Mouse (Mus musculus) MEL (cell line): Measurements from ENCODE around the gene Kpna3. TPM values are rescaled to one million over a fixed set of nuclear protein-coding genes. Genes with fewer than 3 reads are reported as not detected.

Source experiments
- DNase-seq: peaks from one replicate; pipeline ENCODE4 v3.0.0; 2011; ENCODE audit warnings: low read depth, low spot score
- H3K27ac ChIP-seq: 2 replicates; pipeline ENCODE4 v1.5.1; 2012; ENCODE audit warnings: low read depth, mild to moderate bottlenecking, control low read depth, low read length, moderate library complexity; ENCODE audit not compliant: control insufficient read depth
- H3K27me3 ChIP-seq, 2 experiments: fragments of 150-350 bp in 1 of 2; sonication (generic) in 1 of 2; 2 replicates each; pipeline ENCODE4 v1.6.1; 2012; ENCODE audit warnings: low read length in 2 of 2, mild to moderate bottlenecking in 2 of 2, improper control_type of control experiment in 1 of 2, moderate library complexity in 1 of 2; ENCODE audit not compliant: insufficient read depth in 2 of 2, control insufficient read depth in 1 of 2
- H3K36me3 ChIP-seq, 2 experiments: 2 replicates each; pipeline ENCODE4 v1.6.1; 2012 to 2014; ENCODE audit warnings: low read length in 2 of 2, improper control_type of control experiment in 1 of 2, inconsistent platforms in 1 of 2, mild to moderate bottlenecking in 1 of 2; ENCODE audit not compliant: insufficient read depth in 2 of 2, control insufficient read depth in 1 of 2
- H3K4me1 ChIP-seq, 2 experiments: fragments of 150-350 bp in 1 of 2; sonication (generic) in 1 of 2; 2 replicates each; pipeline ENCODE4 v1.6.1; 2012; ENCODE audit warnings: low read length in 2 of 2, improper control_type of control experiment in 1 of 2, mild to moderate bottlenecking in 1 of 2; ENCODE audit not compliant: insufficient read depth in 2 of 2, control insufficient read depth in 1 of 2
- H3K4me3 ChIP-seq, 2 experiments: fragments of 150-350 bp in 1 of 2; sonication (generic) in 1 of 2; 2 replicates each; pipeline ENCODE4 v1.5.1; 2012; ENCODE audit warnings: low read depth in 2 of 2, low read length in 2 of 2, mild to moderate bottlenecking in 2 of 2, moderate library complexity in 2 of 2, control low read depth in 1 of 2, improper control_type of control experiment in 1 of 2; ENCODE audit not compliant: control insufficient read depth in 1 of 2, insufficient read depth in 1 of 2
- H3K79me2 ChIP-seq: 2 replicates; pipeline ENCODE4 v1.6.1; 2012; ENCODE audit warnings: mild to moderate bottlenecking, low read length, moderate library complexity; ENCODE audit not compliant: control insufficient read depth, poor library complexity, insufficient read depth
- H3K9ac ChIP-seq: 2 replicates; pipeline ENCODE4 v1.6.1; 2012; ENCODE audit warnings: low read depth, mild to moderate bottlenecking, control low read depth, low read length, moderate library complexity; ENCODE audit not compliant: control insufficient read depth, poor library complexity, severe bottlenecking
- H3K9me3 ChIP-seq: fragments of 150-350 bp; sonication (generic); replicated peaks from 2 replicates; pipeline ENCODE4 v1.6.1; 2012; ENCODE audit warnings: mild to moderate bottlenecking, low read length, improper control_type of control experiment, moderate library complexity; ENCODE audit not compliant: insufficient read depth
- BHLHE40 ChIP-seq: IDR thresholded peaks from 2 replicates; pipeline ENCODE4 v1.6.1; 2012; ENCODE audit warnings: low read depth, mild to moderate bottlenecking, inconsistent platforms, low read length, improper control_type of control experiment, borderline replicate concordance
- CHD2 ChIP-seq: IDR thresholded peaks from 2 replicates; pipeline ENCODE4 v1.6.1; 2011; ENCODE audit warnings: low read length, improper control_type of control experiment
- CTCF ChIP-seq, 3 experiments: IDR thresholded peaks in 2 of 3; conservative IDR thresholded peaks in 1 of 3; 2 replicates each; pipeline ENCODE4 v1.5.1; 2011 to 2012; ENCODE audit warnings: low read length in 3 of 3, low read depth in 2 of 3, mild to moderate bottlenecking in 2 of 3, improper control_type of control experiment in 1 of 3, inconsistent platforms in 1 of 3, mixed read lengths in 1 of 3, moderate library complexity in 1 of 3; ENCODE audit not compliant: control insufficient read depth in 1 of 3, insufficient read depth in 1 of 3, poor library complexity in 1 of 3, severe bottlenecking in 1 of 3
- E2F4 ChIP-seq: IDR thresholded peaks from 2 replicates; pipeline ENCODE4 v1.6.1; 2011; ENCODE audit warnings: low read depth, low read length, improper control_type of control experiment, borderline replicate concordance
- ELF1 ChIP-seq: IDR thresholded peaks from 2 replicates; pipeline ENCODE4 v1.6.1; 2014; ENCODE audit warnings: low read depth, mild to moderate bottlenecking, inconsistent platforms, low read length, improper control_type of control experiment, moderate library complexity
- GABPA ChIP-seq: IDR thresholded peaks from 2 replicates; pipeline ENCODE4 v1.6.1; 2012; ENCODE audit warnings: low read depth, mild to moderate bottlenecking, inconsistent platforms, low read length, improper control_type of control experiment, moderate library complexity
- HCFC1 ChIP-seq: IDR thresholded peaks from 2 replicates; pipeline ENCODE4 v1.6.1; 2012; ENCODE audit warnings: low read depth, mild to moderate bottlenecking, inconsistent platforms, low read length, improper control_type of control experiment, moderate library complexity
- KAT2A ChIP-seq: conservative IDR thresholded peaks from 2 replicates; pipeline ENCODE4 v1.6.1; 2012; ENCODE audit warnings: low read depth, low read length, improper control_type of control experiment, inconsistent platforms
- MAX ChIP-seq: IDR thresholded peaks from 2 replicates; pipeline ENCODE4 v1.6.1; 2011; ENCODE audit warnings: low read length, improper control_type of control experiment
- MAZ ChIP-seq: IDR thresholded peaks from 2 replicates; pipeline ENCODE4 v1.6.1; 2012; ENCODE audit warnings: low read depth, mild to moderate bottlenecking, inconsistent platforms, low read length, improper control_type of control experiment
- MXI1 ChIP-seq: IDR thresholded peaks from 2 replicates; pipeline ENCODE4 v1.6.1; 2011; ENCODE audit warnings: mild to moderate bottlenecking, low read depth, low read length, improper control_type of control experiment
- MYC ChIP-seq: IDR thresholded peaks from 2 replicates; pipeline ENCODE4 v1.6.1; 2011; ENCODE audit warnings: low read depth, mild to moderate bottlenecking, low read length, improper control_type of control experiment, moderate library complexity
- NELFE ChIP-seq: IDR thresholded peaks from 2 replicates; pipeline ENCODE4 v1.6.1; 2011; ENCODE audit warnings: low read depth, low read length, improper control_type of control experiment
- NRF1 ChIP-seq: IDR thresholded peaks from 2 replicates; pipeline ENCODE4 v1.6.1; 2014; ENCODE audit warnings: low read depth, mild to moderate bottlenecking, inconsistent platforms, low read length, improper control_type of control experiment, moderate library complexity; ENCODE audit not compliant: poor library complexity, insufficient read depth, severe bottlenecking
- POLR2A ChIP-seq, 2 experiments: IDR thresholded peaks; 2 replicates each; pipeline ENCODE4 v1.6.1; 2011 to 2012; ENCODE audit warnings: low read length in 2 of 2, mild to moderate bottlenecking in 2 of 2, control low read depth in 1 of 2, improper control_type of control experiment in 1 of 2, low read depth in 1 of 2, moderate library complexity in 1 of 2; ENCODE audit not compliant: control insufficient read depth in 1 of 2, insufficient read depth in 1 of 2, poor library complexity in 1 of 2
- SIN3A ChIP-seq: IDR thresholded peaks from 2 replicates; pipeline ENCODE4 v1.6.1; 2012; ENCODE audit warnings: low read length, improper control_type of control experiment, inconsistent platforms
- SMC3 ChIP-seq: IDR thresholded peaks from 2 replicates; pipeline ENCODE4 v1.6.1; 2011; ENCODE audit warnings: low read depth, low read length, improper control_type of control experiment
- TAL1 ChIP-seq: IDR thresholded peaks from 2 replicates; pipeline ENCODE4 v1.6.1; 2012; ENCODE audit warnings: mild to moderate bottlenecking, inconsistent platforms, low read length, moderate library complexity, mixed read lengths
- TBP ChIP-seq: IDR thresholded peaks from 2 replicates; pipeline ENCODE4 v1.8.0; 2011; ENCODE audit warnings: low read depth, low read length, improper control_type of control experiment
- TCF12 ChIP-seq: IDR thresholded peaks from 2 replicates; pipeline ENCODE4 v1.6.1; 2014; ENCODE audit warnings: low read depth, mild to moderate bottlenecking, inconsistent platforms, low read length, improper control_type of control experiment, moderate library complexity
- USF1 ChIP-seq: IDR thresholded peaks from 2 replicates; pipeline ENCODE4 v1.6.1; 2014; ENCODE audit warnings: low read depth, mild to moderate bottlenecking, inconsistent platforms, low read length, improper control_type of control experiment, moderate library complexity
- ZMIZ1 ChIP-seq: IDR thresholded peaks from 2 replicates; pipeline ENCODE4 v1.6.1; 2012; ENCODE audit warnings: low read depth, mild to moderate bottlenecking, inconsistent platforms, low read length, improper control_type of control experiment, moderate library complexity
- ZNF384 ChIP-seq: IDR thresholded peaks from 2 replicates; pipeline ENCODE4 v1.6.1; 2012; ENCODE audit warnings: low read depth, mild to moderate bottlenecking, inconsistent platforms, low read length, improper control_type of control experiment
- polyA plus RNA-seq, 2 experiments: library from polyadenylated mRNA; stranded (reverse) in 1 of 2; unstranded in 1 of 2; fragments of >175 nt in 1 of 2; fragments of >200 nt in 1 of 2; gene quantifications; 2 replicates each; pipeline versions ENCODE4 v1.2.1 to v1.2.4; 2012; ENCODE audit warnings: low replicate concordance in 2 of 2, low read depth in 1 of 2; ENCODE audit not compliant: insufficient read length in 2 of 2, insufficient read depth in 1 of 2, missing spikeins in 1 of 2
- total RNA-seq: library from RNA; depleted of rRNA; stranded (reverse); fragments of 300-350 nt; gene quantifications from 2 replicates; pipeline ENCODE4 v1.2.3, GENCODE M21; 2012; rRNA removed

The Kpna3 gene
- total RNA-seq: 22.7 and 24.3 TPM in 2 replicates
- polyA plus RNA-seq: 100 to 1,000 TPM in 1 of 2 experiments, 10 to 100 TPM in 1; 51.3 to 309 TPM

GRCm38 (mm10) chr14:61439661-61440559 is at the start of gene Kpna3:
Kpna3 (minus strand) TSS chr14:61439874.
- TF ChIP-seq ELF1 (peak; percentile 42; the same call in 1 of the 2 replicates), CTCF (IDR thresholded peaks at IDR 0.05 in 2 of 3, conservative IDR thresholded peaks at IDR 0.05 in 1 of 3; ENCODE audit: control insufficient read depth in 1 of 3, insufficient read depth in 1 of 3, low read depth in 2 of 3, low read length in 3 of 3, poor library complexity in 1 of 3, severe bottlenecking in 1 of 3) (no peak), HCFC1 (peak; percentile 99), TCF12 (0 out of 2 replicates have a peak, but pooled peaks have one; percentile 4), NRF1 (peak; percentile 67), USF1 (peak; percentile 69), NELFE (peak; percentile 84), CHD2 (no peak), MXI1 (peak; percentile 85), TAL1 (no peak), KAT2A (peak; percentile 85; the same call in 1 of the 2 replicates), TBP (peak; percentile 77), GABPA (no peak), ZMIZ1 (0 out of 2 replicates have a peak, but pooled peaks have one; percentile 42), E2F4 (peak; percentile 95), MAZ (no peak), SIN3A (peak; percentile 76), ZNF384 (no peak), BHLHE40 (no peak), MAX (peak; percentile 77), SMC3 (no peak), POLR2A (IDR thresholded peaks at IDR 0.05; ENCODE audit: control insufficient read depth in 1 of 2, insufficient read depth in 1 of 2, low read depth in 1 of 2, low read length in 2 of 2, poor library complexity in 1 of 2) (peak; percentile 52 to 87; a peak in 3 of 4 replicates), MYC (peak; percentile 89)
- no peaks in the 10 kb centered on the region for H3K9me3 ChIP-seq
- DNase-seq: peak; percentile 98
- peaks cover 8 to 18% of the 10 kb centered on the region in 2 experiments for H3K4me1 ChIP-seq
- H3K27ac ChIP-seq: peak within 1 kb of the TSS; percentile 96
- H3K27me3 ChIP-seq: no peaks in the 10 kb centered on the region
- peaks cover 41% of the 10 kb centered on the region for H3K79me2 ChIP-seq
- peak within 1 kb of the TSS; percentile 99 for H3K9ac ChIP-seq
- H3K4me3 ChIP-seq: peak within 1 kb of the TSS; percentile 78 to 85
- peaks cover 0 to 40% of the 10 kb centered on the region in 2 experiments; a peak in 3 of 4 replicates for H3K36me3 ChIP-seq
